Mouse (Mus musculus) spleen, adult 2 months (tissue): ENCODE data around the gene Tex22. TPM values are rescaled to one million over a fixed set of nuclear protein-coding genes. Genes with fewer than 3 reads are reported as not detected.

Source experiments
- DNase-seq, 2 experiments: peaks; one replicate each; pipeline versions ENCODE4 v3.0.0 to v3.0.0-alpha.2; 2012 to 2021; ENCODE audit warnings: low spot score in 2 of 2, low read depth in 1 of 2
- H3K27ac ChIP-seq: fragments of 200-500 bp; 2 replicates; pipeline ENCODE4 v1.5.1; 2012; ENCODE audit warnings: low read length, inconsistent platforms; ENCODE audit not compliant: insufficient read depth
- H3K27me3 ChIP-seq: fragments of 200-500 bp; 2 replicates; pipeline ENCODE4 v1.6.1; 2012; ENCODE audit warnings: mild to moderate bottlenecking, moderate library complexity, low read length, inconsistent platforms; ENCODE audit not compliant: control insufficient read depth, insufficient read depth
- H3K36me3 ChIP-seq: fragments of 200-500 bp; 2 replicates; pipeline ENCODE4 v1.6.1; 2012; ENCODE audit warnings: mild to moderate bottlenecking, low read length, inconsistent platforms; ENCODE audit not compliant: control insufficient read depth, insufficient read depth
- H3K4me1 ChIP-seq: fragments of 200-500 bp; 2 replicates; pipeline ENCODE4 v1.6.1; 2011; ENCODE audit warnings: inconsistent platforms; ENCODE audit not compliant: control insufficient read depth, insufficient read depth, insufficient read length
- H3K4me3 ChIP-seq: fragments of 200-500 bp; 2 replicates; pipeline ENCODE4 v1.5.1; 2011; ENCODE audit warnings: mild to moderate bottlenecking, inconsistent platforms; ENCODE audit not compliant: insufficient read depth, insufficient read length; ENCODE audit errors: extremely low read depth
- CTCF ChIP-seq: fragments of 200-500 bp; IDR thresholded peaks from 2 replicates; pipeline ENCODE4 v1.5.1; 2011; ENCODE audit warnings: mild to moderate bottlenecking, inconsistent platforms; ENCODE audit not compliant: insufficient read depth, insufficient read length, insufficient replicate concordance; ENCODE audit errors: extremely low read depth
- POLR2A ChIP-seq: fragments of 200-500 bp; IDR thresholded peaks from 2 replicates; pipeline ENCODE4 v1.6.1; 2011; ENCODE audit warnings: low read depth, low read length, inconsistent platforms
- WGBS: fragments of 180-500 bp; shearing (Covaris S2); methylation state at CpG from one replicate; pipeline ENCODE4 v1.1.7; 2018; 5-methylcytosine and 5-hydroxymethylcytosine counted together
- polyA plus RNA-seq: library from polyadenylated mRNA; depleted of rRNA; stranded (reverse); fragments of >200 nt; gene quantifications from 2 replicates; pipeline ENCODE4 v1.2.3, GENCODE M21; 2012; rRNA removed

Tex22 gene
- polyA plus RNA-seq, 1 experiment: 0.48 TPM

DNA sequence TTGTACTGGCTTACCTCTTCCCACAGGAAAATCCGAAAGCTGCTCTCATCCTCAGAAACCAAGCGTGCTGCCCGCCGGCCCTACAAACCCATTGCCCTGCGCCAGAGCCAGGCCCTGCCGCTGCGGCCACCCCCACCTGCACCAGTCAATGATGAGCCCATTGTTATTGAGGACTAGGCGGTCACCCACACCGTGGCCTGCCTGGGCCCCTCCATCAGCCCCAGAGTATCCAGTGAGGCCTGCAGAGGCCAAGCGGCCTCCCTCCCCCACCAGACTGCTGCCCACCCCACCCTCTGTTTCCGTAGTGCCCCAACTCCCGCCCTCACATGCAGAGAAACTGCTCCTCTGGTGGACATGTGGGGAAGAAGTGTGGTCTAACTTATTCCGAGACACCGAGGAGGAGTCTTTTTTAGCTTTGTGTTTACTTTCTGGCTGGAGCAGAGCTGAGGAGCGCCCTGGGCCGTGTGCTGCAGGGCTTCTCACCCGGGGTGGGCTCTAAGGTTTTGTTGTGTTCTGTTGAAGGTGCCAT lies 62.3 kb downstream of the Tex22 start:
- Histone ChIP-seq H3K4me1 (peaks cover 9% of the 10 kb centered on the region; the same call in 1 of the 2 replicates), H3K27ac (no peak overlapping the region), H3K27me3 (0 out of 2 replicates have a peak, but pooled peaks cover 3% of the 10 kb centered on the region), H3K4me3 (no peak overlapping the region), H3K36me3 (peaks cover 32% of the 10 kb centered on the region)
- DNase-seq: no peak
- TF ChIP-seq CTCF (no peak), POLR2A (no peak)
- 94% methylated on average over 17 of the region's 17 CpGs for WGBS

DNA sequence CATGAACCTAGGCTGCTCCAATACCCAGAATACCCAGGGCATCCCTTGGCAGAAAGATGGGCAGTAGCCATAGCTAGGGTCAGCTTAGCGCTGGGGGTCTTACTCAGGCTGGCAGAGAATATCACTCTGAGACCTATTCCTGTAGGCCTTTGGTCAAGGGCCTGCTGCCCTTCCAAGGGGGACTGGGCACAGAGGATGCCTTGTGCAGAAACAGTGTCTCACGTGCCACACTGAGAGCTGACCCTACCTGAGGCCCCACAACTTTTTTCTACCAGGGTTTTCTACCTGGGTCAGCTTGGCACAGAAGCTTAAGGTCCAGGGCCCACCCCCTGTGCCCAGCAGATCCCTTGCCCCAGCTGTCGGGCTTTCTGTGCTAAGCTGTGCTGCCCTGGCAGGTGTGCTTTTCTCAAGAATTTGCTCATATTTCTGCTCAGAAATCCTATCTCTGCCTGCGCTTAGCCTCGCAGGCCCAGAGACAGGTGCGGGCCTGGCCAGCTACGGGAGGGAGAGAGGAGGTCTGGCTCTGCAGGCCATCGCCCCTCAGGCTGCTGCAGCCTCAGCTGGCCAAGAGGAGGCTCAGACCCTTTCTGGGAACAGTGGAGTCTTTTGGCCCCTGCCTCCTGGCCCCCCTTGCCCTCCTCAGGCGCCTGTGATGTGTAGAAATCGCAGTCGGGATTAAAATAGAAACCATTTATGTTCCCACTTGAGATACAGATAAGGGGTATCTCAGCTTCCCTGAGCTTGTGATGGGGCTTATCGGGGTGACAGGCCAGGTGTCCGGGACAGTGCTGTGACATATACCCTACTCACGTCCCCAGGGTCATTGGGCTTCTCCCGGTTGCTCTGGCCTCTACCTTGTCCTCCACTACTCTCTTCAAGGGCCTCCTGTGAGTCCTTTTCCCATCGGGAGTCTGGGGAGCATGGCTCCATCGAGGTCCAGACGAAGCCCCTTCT lies 63.2 kb downstream of the Tex22 start:
- H3K36me3 ChIP-seq: peaks cover 24% of the 10 kb centered on the region
- no peak overlapping the region for H3K27ac ChIP-seq
- 86% methylated on average over 18 of the region's 18 CpGs for WGBS
- H3K4me1 ChIP-seq: peaks cover 9% of the 10 kb centered on the region; the same call in 1 of the 2 replicates
- 0 out of 2 replicates have a peak, but pooled peaks cover 3% of the 10 kb centered on the region for H3K27me3 ChIP-seq
- no peak for TF ChIP-seq POLR2A
- TF ChIP-seq CTCF: no peak
- DNase-seq: no peak
- no peak overlapping the region for H3K4me3 ChIP-seq

DNA sequence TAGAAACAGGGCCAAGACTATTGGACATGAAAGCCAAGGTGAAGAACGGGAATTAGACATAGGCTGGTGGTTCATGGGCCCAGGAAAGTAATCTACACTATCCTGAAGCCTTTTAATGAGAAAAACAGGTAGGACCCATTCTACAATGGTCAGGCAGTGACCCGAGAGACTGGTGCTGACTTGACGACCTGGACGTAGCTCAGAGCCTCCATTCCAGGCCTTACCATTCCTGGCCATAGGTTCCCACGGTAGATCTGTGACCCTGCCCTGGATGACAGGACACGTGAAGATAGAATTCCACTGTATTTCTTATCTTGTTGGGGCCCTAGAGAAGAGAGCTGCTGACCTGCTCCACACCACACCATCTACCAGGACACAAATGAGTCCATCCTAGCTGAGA lies 64.0 kb downstream of the Tex22 start:
- 88% methylated on average over 6 of the region's 6 CpGs for WGBS
- no peak overlapping the region for H3K4me3 ChIP-seq
- peaks cover 18% of the 10 kb centered on the region for H3K36me3 ChIP-seq

More for the DNA sequence above, 64.0 kb downstream of the Tex22 start:
- DNase-seq: no peak
- Histone ChIP-seq H3K4me1 (peaks cover 9% of the 10 kb centered on the region; the same call in 1 of the 2 replicates), H3K27me3 (0 out of 2 replicates have a peak, but pooled peaks cover 3% of the 10 kb centered on the region), H3K27ac (no peak overlapping the region)
- TF ChIP-seq POLR2A (no peak), CTCF (no peak)

Other genes starting within 250 kb of the Tex22 start
- gene Cdca4, start 245.1 kb upstream of the Tex22 start, polyA plus RNA-seq: 30.4 and 34.0 TPM in 2 replicates
- 77.9 and 81.1 TPM in 2 replicates for gene Gpr132, start 206.3 kb upstream of the Tex22 start, polyA plus RNA-seq
- gene Jag2, start 144.7 kb upstream of the Tex22 start, polyA plus RNA-seq: 7.8 and 8.6 TPM in 2 replicates
- 25.4 and 28.8 TPM in 2 replicates for gene Nudt14, start 132.4 kb upstream of the Tex22 start, polyA plus RNA-seq
- gene Btbd6, start 98.0 kb upstream of the Tex22 start, polyA plus RNA-seq: 22.3 and 61.1 TPM in 2 replicates
- gene Brf1, start 73.8 kb upstream of the Tex22 start, polyA plus RNA-seq: 127 and 186 TPM in 2 replicates
- gene Pacs2, start 60.0 kb upstream of the Tex22 start, polyA plus RNA-seq: 29.1 and 38.6 TPM in 2 replicates
- 55.6 and 77.7 TPM in 2 replicates for gene Mta1, start 23.8 kb downstream of the Tex22 start, polyA plus RNA-seq
- 137 and 141 TPM in 2 replicates for gene Crip2, start 65.7 kb downstream of the Tex22 start, polyA plus RNA-seq
- 414 and 544 TPM in 2 replicates for gene Crip1, start 71.8 kb downstream of the Tex22 start, polyA plus RNA-seq
- 16.8 and 23.2 TPM in 2 replicates for gene Tedc1, start 81.9 kb downstream of the Tex22 start, polyA plus RNA-seq
- 1.7 and 2.1 TPM in 2 replicates for gene Tmem121, start 111.4 kb downstream of the Tex22 start, polyA plus RNA-seq